Mouse (Mus musculus): ENCODE measurements around the gene Uri1. TPM values are rescaled to one million over a fixed set of nuclear protein-coding genes. Genes with fewer than 3 reads are reported as not detected.

The Uri1 gene
- polyA plus RNA-seq, 1 experiment from 2014 or later: 31.5 TPM

GRCm38 (mm10) chr7:38019770-38020169 lies 3.6 kb downstream of the Uri1 start:
- ATAC-seq: peak; percentile 62
- Histone ChIP-seq H3K4me3 (ENCODE audit: low read length) (peak overlapping the region; percentile 95), H3K27me3 (replicated peaks; ENCODE audit: control insufficient read depth, insufficient read depth, low read length) (no peaks in the 10 kb centered on the region), H3K36me3 (ENCODE audit: control insufficient read depth, insufficient read depth, low read length) (no peaks in the 10 kb centered on the region), H3K4me2 (ENCODE audit: low read length) (peak overlapping the region; percentile 70), H3K27ac (ENCODE audit: low read depth, low read length) (peak overlapping the region; percentile 86), H3K9ac (ENCODE audit: low read depth, low read length) (peak overlapping the region; percentile 83), H3K9me3 (ENCODE audit: control insufficient read depth, low read length) (no peaks in the 10 kb centered on the region), H3K4me1 (ENCODE audit: control insufficient read depth, insufficient read depth, low read depth, low read length) (no peaks in the 10 kb centered on the region; the same call in 1 of the 2 replicates)
- 37% methylated on average over 2 of the region's 2 CpGs for WGBS

GRCm38 (mm10) chr7:38019369-38019749 lies 4.0 kb downstream of the Uri1 start:
- no peaks in the 10 kb centered on the region for H3K9me3 ChIP-seq (ENCODE audit: control insufficient read depth, low read length)
- ATAC-seq: peak; percentile 95
- H3K27me3 ChIP-seq (replicated peaks; ENCODE audit: control insufficient read depth, insufficient read depth, low read length): no peaks in the 10 kb centered on the region
- H3K27ac ChIP-seq (ENCODE audit: low read depth, low read length): peak overlapping the region; percentile 86
- H3K4me3 ChIP-seq (ENCODE audit: low read length): peak overlapping the region; percentile 95
- H3K4me2 ChIP-seq (ENCODE audit: low read length): peak overlapping the region; percentile 70
- H3K9ac ChIP-seq (ENCODE audit: low read depth, low read length): peak overlapping the region; percentile 83
- 0% methylated on average over 37 of the region's 49 CpGs for WGBS
- H3K4me1 ChIP-seq (ENCODE audit: control insufficient read depth, insufficient read depth, low read depth, low read length): no peaks in the 10 kb centered on the region; the same call in 1 of the 2 replicates
- no peaks in the 10 kb centered on the region for H3K36me3 ChIP-seq (ENCODE audit: control insufficient read depth, insufficient read depth, low read length)

GRCm38 (mm10) chr7:38018416-38019368 lies 4.7 kb downstream of the Uri1 start:
- H3K4me3 ChIP-seq (ENCODE audit: low read length): peak overlapping the region; percentile 95
- no peaks in the 10 kb centered on the region for H3K27me3 ChIP-seq (replicated peaks; ENCODE audit: control insufficient read depth, insufficient read depth, low read length)
- H3K4me1 ChIP-seq (ENCODE audit: control insufficient read depth, insufficient read depth, low read depth, low read length): no peaks in the 10 kb centered on the region; the same call in 1 of the 2 replicates
- WGBS: 1% methylated on average over 58 of the region's 67 CpGs
- no peaks in the 10 kb centered on the region for H3K9me3 ChIP-seq (ENCODE audit: control insufficient read depth, low read length)
- peak overlapping the region; percentile 86 for H3K27ac ChIP-seq (ENCODE audit: low read depth, low read length)
- H3K36me3 ChIP-seq (ENCODE audit: control insufficient read depth, insufficient read depth, low read length): no peaks in the 10 kb centered on the region
- ATAC-seq: peak; percentile 84
- H3K4me2 ChIP-seq (ENCODE audit: low read length): peak overlapping the region; percentile 70
- H3K9ac ChIP-seq (ENCODE audit: low read depth, low read length): peak overlapping the region; percentile 83

DNA sequence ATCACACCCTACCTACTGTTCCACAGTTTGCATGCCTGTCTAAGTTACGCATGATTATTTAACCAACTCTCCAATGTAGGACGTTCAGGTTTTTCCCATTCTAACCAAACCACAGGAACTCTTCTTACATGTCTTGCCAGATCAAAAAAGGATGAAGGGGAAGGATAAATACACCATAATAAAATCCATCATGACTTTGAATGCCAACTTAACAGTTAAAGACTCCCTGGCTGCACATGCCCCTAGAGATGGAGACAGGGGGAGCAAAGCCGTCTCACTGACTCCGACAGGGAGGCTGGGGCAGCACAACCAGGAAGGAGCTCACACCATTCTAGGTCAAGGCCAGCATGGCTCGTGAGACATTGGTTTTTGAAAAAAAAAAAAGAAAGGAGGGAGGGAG lies 8.0 kb downstream of the Uri1 start:
- no peak overlapping the region for H3K4me3 ChIP-seq (ENCODE audit: low read length)
- WGBS: 67% methylated on average over 5 of the region's 5 CpGs
- no peaks in the 10 kb centered on the region; the same call in 1 of the 2 replicates for H3K4me1 ChIP-seq (ENCODE audit: control insufficient read depth, insufficient read depth, low read depth, low read length)
- no peak overlapping the region for H3K4me2 ChIP-seq (ENCODE audit: low read length)
- no peak overlapping the region for H3K27ac ChIP-seq (ENCODE audit: low read depth, low read length)
- no peaks in the 10 kb centered on the region for H3K27me3 ChIP-seq (replicated peaks; ENCODE audit: control insufficient read depth, insufficient read depth, low read length)
- no peak overlapping the region for H3K9ac ChIP-seq (ENCODE audit: low read depth, low read length)
- H3K36me3 ChIP-seq (ENCODE audit: control insufficient read depth, insufficient read depth, low read length): no peaks in the 10 kb centered on the region
- no peaks in the 10 kb centered on the region for H3K9me3 ChIP-seq (ENCODE audit: control insufficient read depth, low read length)
- ATAC-seq: no peak

- Histone ChIP-seq H3K4me2 (ENCODE audit: low read length) (no peak overlapping the region), H3K27ac (ENCODE audit: low read depth, low read length) (no peak overlapping the region), H3K9me3 (ENCODE audit: control insufficient read depth, low read length) (no peaks in the 10 kb centered on the region), H3K4me1 (ENCODE audit: control insufficient read depth, insufficient read depth, low read depth, low read length) (no peaks in the 10 kb centered on the region; the same call in 1 of the 2 replicates), H3K36me3 (ENCODE audit: control insufficient read depth, insufficient read depth, low read length) (no peaks in the 10 kb centered on the region), H3K27me3 (replicated peaks; ENCODE audit: control insufficient read depth, insufficient read depth, low read length) (no peaks in the 10 kb centered on the region), H3K4me3 (ENCODE audit: low read length) (no peak overlapping the region), H3K9ac (ENCODE audit: low read depth, low read length) (no peak overlapping the region)
- ATAC-seq: no peak
- 78% methylated on average over 3 of the region's 3 CpGs for WGBS
These were observed 9.4 kb downstream of the Uri1 start for GRCm38 (mm10) chr7:38013946-38014345.

DNA sequence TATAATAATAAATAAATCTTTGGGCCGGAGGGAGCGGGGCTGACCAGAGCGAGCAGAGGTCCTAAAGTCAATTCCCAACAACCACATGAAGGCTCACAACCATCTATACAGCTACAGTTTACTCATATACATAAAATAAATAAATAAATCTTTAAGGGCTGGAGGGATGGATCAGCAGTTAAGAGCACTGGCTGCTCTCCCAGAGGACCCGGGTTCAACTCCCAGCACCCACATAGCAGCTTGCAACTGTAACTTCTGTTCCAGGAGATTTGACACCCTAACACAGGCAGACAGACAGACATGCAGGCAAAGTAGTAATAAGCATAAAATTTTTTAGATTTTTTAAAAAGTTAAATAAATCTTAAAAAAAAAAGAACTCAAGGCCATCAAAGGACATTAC lies 10.5 kb downstream of the Uri1 start:
- Histone ChIP-seq H3K27ac (ENCODE audit: low read depth, low read length) (no peak overlapping the region), H3K36me3 (ENCODE audit: control insufficient read depth, insufficient read depth, low read length) (no peaks in the 10 kb centered on the region), H3K9ac (ENCODE audit: low read depth, low read length) (no peak overlapping the region), H3K27me3 (replicated peaks; ENCODE audit: control insufficient read depth, insufficient read depth, low read length) (no peaks in the 10 kb centered on the region), H3K4me3 (ENCODE audit: low read length) (no peak overlapping the region), H3K4me1 (ENCODE audit: control insufficient read depth, insufficient read depth, low read depth, low read length) (no peaks in the 10 kb centered on the region; the same call in 1 of the 2 replicates), H3K4me2 (ENCODE audit: low read length) (no peak overlapping the region), H3K9me3 (ENCODE audit: control insufficient read depth, low read length) (no peaks in the 10 kb centered on the region)
- ATAC-seq: no peak
- WGBS: 97% methylated on average over 4 of the region's 4 CpGs

DNA sequence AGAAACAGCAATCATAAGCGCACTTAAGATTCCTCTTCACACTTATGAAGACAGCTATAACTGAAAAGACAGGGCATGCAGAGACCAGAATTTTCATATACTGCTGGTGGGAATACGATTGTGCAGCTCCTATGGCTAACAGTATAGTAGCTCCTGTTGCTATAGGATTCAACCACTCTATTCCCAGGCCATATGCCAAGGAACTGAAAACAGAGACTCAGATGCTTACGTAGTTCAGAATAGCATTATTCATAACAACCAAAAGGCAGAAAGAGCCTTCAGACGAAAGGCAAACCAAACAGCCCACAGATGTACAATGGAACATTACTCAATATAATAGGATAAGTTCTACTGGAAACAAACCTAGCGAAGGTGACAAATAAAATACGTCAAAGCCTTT lies 15.0 kb downstream of the Uri1 start:
- H3K9me3 ChIP-seq (ENCODE audit: control insufficient read depth, low read length): no peaks in the 10 kb centered on the region
- no peak for ATAC-seq
- 76% methylated on average over 6 of the region's 6 CpGs for WGBS
- H3K4me2 ChIP-seq (ENCODE audit: low read length): no peak overlapping the region
- no peaks in the 10 kb centered on the region for H3K36me3 ChIP-seq (ENCODE audit: control insufficient read depth, insufficient read depth, low read length)
- H3K4me1 ChIP-seq (ENCODE audit: control insufficient read depth, insufficient read depth, low read depth, low read length): no peaks in the 10 kb centered on the region
- H3K27me3 ChIP-seq (replicated peaks; ENCODE audit: control insufficient read depth, insufficient read depth, low read length): no peaks in the 10 kb centered on the region
- H3K27ac ChIP-seq (ENCODE audit: low read depth, low read length): no peak overlapping the region
- H3K9ac ChIP-seq (ENCODE audit: low read depth, low read length): no peak overlapping the region
- H3K4me3 ChIP-seq (ENCODE audit: low read length): no peak overlapping the region

GRCm38 (mm10) chr7:38002451-38002850 lies 20.9 kb downstream of the Uri1 start:
- Histone ChIP-seq H3K27me3 (replicated peaks; ENCODE audit: control insufficient read depth, insufficient read depth, low read length) (no peaks in the 10 kb centered on the region), H3K36me3 (ENCODE audit: control insufficient read depth, insufficient read depth, low read length) (no peaks in the 10 kb centered on the region), H3K4me2 (ENCODE audit: low read length) (no peak overlapping the region), H3K27ac (ENCODE audit: low read depth, low read length) (no peak overlapping the region), H3K4me3 (ENCODE audit: low read length) (no peak overlapping the region), H3K9ac (ENCODE audit: low read depth, low read length) (no peak overlapping the region), H3K9me3 (ENCODE audit: control insufficient read depth, low read length) (no peaks in the 10 kb centered on the region), H3K4me1 (ENCODE audit: control insufficient read depth, insufficient read depth, low read depth, low read length) (no peaks in the 10 kb centered on the region; the same call in 1 of the 2 replicates)
- no peak for ATAC-seq
- 93% methylated on average over 2 of the region's 2 CpGs for WGBS

GRCm38 (mm10) chr7:37999691-38000090 lies 23.7 kb downstream of the Uri1 start:
- Histone ChIP-seq H3K27me3 (replicated peaks; ENCODE audit: control insufficient read depth, insufficient read depth, low read length) (no peaks in the 10 kb centered on the region), H3K4me2 (ENCODE audit: low read length) (no peak overlapping the region), H3K9me3 (ENCODE audit: control insufficient read depth, low read length) (no peaks in the 10 kb centered on the region), H3K27ac (ENCODE audit: low read depth, low read length) (no peak overlapping the region), H3K4me1 (ENCODE audit: control insufficient read depth, insufficient read depth, low read depth, low read length) (no peaks in the 10 kb centered on the region; the same call in 1 of the 2 replicates), H3K4me3 (ENCODE audit: low read length) (no peak overlapping the region), H3K36me3 (ENCODE audit: control insufficient read depth, insufficient read depth, low read length) (no peaks in the 10 kb centered on the region), H3K9ac (ENCODE audit: low read depth, low read length) (no peak overlapping the region)
- 0 out of 2 replicates have a peak, but pooled peaks have one; percentile 24 for ATAC-seq
- 55% methylated on average over 2 of the region's 2 CpGs for WGBS

All from hindbrain, embryonic 16.5 days (tissue).